Mouse (Mus musculus): ENCODE results near the gene Lin52. TPM values are rescaled to one million over a fixed set of nuclear protein-coding genes. Genes with fewer than 3 reads are reported as not detected.
"Not testable (repeated sequence)": the region's sequence is repeated elsewhere in the genome, so short reads cannot be mapped to it uniquely, and the experiment has no call there.

Lin52 gene
- polyA plus RNA-seq, 1 experiment, result 34.7 TPM

DNA sequence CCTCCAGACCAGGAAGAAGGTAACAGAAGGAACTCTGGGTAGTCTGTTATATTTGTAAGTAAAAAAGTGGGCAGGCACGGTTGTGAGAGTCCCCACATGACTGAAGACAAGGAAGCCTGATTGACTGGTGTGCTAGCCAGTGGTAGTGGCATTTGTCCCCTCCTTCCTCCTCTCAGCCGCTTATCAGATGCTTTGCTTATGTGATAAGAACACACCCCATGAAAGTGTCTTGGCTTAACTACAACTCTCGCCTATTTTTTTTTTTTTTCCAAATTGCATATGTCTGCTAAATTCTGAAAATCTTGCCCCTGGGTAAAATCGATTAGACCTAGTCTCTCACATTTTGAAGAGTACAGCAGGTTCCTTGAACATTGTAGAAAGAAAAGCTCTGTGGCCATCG, 79.2 kb downstream of the Lin52 start:
- H3K27ac ChIP-seq (ENCODE audit: insufficient read depth, low read length), result no peak overlapping the region
- no peak for TF ChIP-seq CTCF (IDR thresholded peaks at IDR 0.05; ENCODE audit: borderline replicate concordance, insufficient read depth, low read depth, low read length)
- TF ChIP-seq POLR2A (IDR thresholded peaks at IDR 0.05; ENCODE audit: borderline replicate concordance, insufficient read depth, low read length), result no peak
- H3K27me3 ChIP-seq (ENCODE audit: control insufficient read depth, insufficient read depth, low read length), result no peaks in the 10 kb centered on the region
- peaks cover 3% of the 10 kb centered on the region; the same call in 1 of the 2 replicates for H3K4me1 ChIP-seq (ENCODE audit: control insufficient read depth, insufficient read depth, low read length)
- 90% methylated on average over 5 of the region's 5 CpGs for WGBS
- DNase-seq, result no peak
- H3K4me3 ChIP-seq (replicated peaks; ENCODE audit: insufficient read depth, low read depth, low read length), result no peak overlapping the region

DNA sequence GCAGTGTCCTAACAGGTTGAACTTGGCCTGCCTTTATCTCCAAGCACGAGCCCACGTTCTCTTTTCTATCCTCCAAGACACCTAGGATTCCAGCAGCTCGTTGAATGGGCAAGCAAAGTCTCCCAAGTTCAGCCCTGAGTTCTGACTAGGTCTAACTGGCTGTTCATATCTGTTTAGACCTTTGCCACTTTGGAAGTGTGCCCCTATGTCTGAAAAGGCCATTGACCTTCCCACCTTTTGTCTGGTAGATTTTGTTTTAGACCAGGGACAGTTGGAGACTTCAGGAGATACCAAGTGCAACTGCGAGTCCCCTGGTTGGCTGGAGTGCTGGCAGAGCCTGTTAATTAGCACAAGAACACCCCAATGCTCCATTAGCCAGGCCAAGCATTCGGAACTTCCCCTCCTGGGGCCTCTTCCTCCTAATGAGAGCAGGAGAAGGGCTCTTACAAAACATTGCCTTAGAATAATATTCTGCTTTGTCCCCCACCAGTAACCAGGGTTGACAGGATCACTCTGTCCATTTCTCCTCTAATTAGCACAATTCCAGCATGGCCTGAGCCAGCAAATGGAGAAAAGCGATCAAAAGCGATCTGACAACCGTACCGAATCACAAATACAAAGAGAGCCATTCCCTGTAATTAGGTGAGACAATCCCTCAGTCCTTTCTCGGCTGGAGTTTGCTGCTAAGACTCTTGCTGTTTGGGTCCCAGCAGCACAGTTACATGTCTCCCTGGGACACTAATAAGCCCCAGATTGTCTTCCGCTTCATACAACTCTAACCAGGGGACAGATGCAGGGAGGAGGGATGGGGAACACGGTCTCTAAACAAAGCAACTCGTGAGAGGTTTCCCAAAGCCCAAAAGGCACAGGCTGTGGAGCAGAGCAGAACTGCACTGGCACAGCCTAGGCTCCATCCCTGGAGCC, 80.9 kb downstream of the Lin52 start:
- Histone ChIP-seq H3K4me1 (ENCODE audit: control insufficient read depth, insufficient read depth, low read length) (peaks cover 3% of the 10 kb centered on the region; the same call in 1 of the 2 replicates), H3K27me3 (ENCODE audit: control insufficient read depth, insufficient read depth, low read length) (no peaks in the 10 kb centered on the region), H3K27ac (ENCODE audit: insufficient read depth, low read length) (no peak overlapping the region), H3K4me3 (replicated peaks; ENCODE audit: insufficient read depth, low read depth, low read length) (no peak overlapping the region)
- TF ChIP-seq POLR2A (IDR thresholded peaks at IDR 0.05; ENCODE audit: borderline replicate concordance, insufficient read depth, low read length) (no peak), CTCF (IDR thresholded peaks at IDR 0.05; ENCODE audit: borderline replicate concordance, insufficient read depth, low read depth, low read length) (no peak)
- peak in 1 of 2 experiments; percentile 17 for DNase-seq
- 38% methylated on average over 13 of the region's 13 CpGs for WGBS

DNA sequence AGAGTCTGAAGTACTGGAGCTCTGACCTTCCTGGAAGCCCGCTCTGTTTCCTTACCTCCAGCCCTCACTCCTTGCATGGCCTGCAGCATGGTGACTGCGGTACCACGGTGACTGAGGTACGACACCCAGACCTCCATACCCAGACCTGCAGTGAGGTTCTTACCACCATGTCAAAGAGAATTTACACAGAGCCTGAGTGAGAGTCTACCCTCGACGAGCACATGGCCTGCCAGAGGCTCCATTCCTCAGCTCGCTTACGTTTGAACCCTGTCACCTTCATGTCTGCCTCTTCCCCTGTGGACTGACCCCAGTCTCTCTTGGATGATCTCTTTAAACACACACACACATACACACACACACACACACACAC, 81.6 kb downstream of the Lin52 start:
- Histone ChIP-seq H3K27me3 (ENCODE audit: control insufficient read depth, insufficient read depth, low read length) (no peaks in the 10 kb centered on the region), H3K27ac (ENCODE audit: insufficient read depth, low read length) (no peak overlapping the region), H3K4me3 (replicated peaks; ENCODE audit: insufficient read depth, low read depth, low read length) (no peak overlapping the region), H3K4me1 (ENCODE audit: control insufficient read depth, insufficient read depth, low read length) (peaks cover 3% of the 10 kb centered on the region; the same call in 1 of the 2 replicates)
- DNase-seq, result no peak
- no peak for TF ChIP-seq POLR2A (IDR thresholded peaks at IDR 0.05; ENCODE audit: borderline replicate concordance, insufficient read depth, low read length)
- no peak for TF ChIP-seq CTCF (IDR thresholded peaks at IDR 0.05; ENCODE audit: borderline replicate concordance, insufficient read depth, low read depth, low read length)
- WGBS, result 47% methylated on average over 8 of the region's 8 CpGs

DNA sequence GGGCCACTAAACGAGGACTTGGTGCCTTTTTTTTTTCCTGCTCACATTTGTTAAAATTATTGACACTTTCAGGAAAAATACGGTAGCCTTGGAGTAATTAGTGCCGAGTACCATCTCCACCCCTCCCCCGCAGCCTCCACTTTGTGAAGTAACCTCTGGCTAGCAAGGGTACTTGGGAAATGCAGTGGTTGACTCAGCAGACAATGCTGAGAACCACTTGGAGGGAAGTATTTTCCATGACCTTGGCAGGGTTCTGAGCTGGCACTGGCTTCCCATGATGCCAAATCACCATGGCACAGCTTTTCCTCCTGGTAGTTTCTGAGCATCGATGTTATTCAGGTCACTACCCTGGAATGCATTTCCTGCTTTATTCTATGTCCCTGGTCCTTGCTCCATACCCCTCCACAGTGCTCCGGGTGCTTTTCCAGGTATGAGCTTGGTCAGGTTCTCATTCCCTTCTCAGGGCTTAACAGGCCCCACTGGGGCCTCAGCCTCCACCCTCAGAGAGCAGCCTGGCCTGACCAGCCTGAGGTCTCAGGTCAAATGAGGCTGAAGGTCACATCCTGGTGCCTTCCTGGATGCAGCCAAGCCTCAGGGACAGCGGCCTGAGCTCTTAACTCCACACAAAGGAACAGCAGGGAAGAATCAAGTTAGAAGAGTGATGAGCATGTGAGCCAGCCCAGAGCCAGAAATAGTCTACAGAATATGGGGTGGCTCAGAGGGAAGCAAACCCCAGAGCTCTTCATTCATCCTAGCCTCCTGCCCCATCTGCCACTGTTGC, 82.7 kb downstream of the Lin52 start:
- TF ChIP-seq POLR2A (IDR thresholded peaks at IDR 0.05; ENCODE audit: borderline replicate concordance, insufficient read depth, low read length), result no peak
- TF ChIP-seq CTCF (IDR thresholded peaks at IDR 0.05; ENCODE audit: borderline replicate concordance, insufficient read depth, low read depth, low read length), result no peak
- Histone ChIP-seq H3K27ac (ENCODE audit: insufficient read depth, low read length) (no peak overlapping the region), H3K27me3 (ENCODE audit: control insufficient read depth, insufficient read depth, low read length) (no peaks in the 10 kb centered on the region), H3K4me1 (ENCODE audit: control insufficient read depth, insufficient read depth, low read length) (peaks cover 3% of the 10 kb centered on the region; the same call in 1 of the 2 replicates), H3K4me3 (replicated peaks; ENCODE audit: insufficient read depth, low read depth, low read length) (no peak overlapping the region)
- no peak for DNase-seq
- WGBS, result 60% methylated on average over 7 of the region's 7 CpGs

DNA sequence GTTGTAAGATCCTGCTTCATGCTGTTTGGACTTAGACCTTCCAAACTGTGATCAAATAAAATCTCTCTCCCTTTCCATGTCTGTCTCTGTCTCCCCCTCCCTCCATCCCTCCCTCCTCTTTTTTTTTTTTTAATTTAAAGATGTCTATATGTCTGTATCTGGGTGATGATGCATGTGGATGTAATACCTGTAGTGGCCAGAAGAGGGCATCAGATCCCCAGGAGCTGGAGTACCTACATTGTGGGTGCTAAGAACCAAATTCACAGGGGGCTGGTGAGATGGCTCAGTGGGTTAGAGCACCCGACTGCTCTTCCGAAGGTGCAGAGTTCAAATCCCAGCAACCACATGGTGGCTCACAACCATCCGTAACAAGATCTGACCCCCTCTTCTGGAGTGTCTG, 88.3 kb downstream of the Lin52 start:
- peak; percentile 21; the same call in 1 of the 2 replicates for TF ChIP-seq CTCF (IDR thresholded peaks at IDR 0.05; ENCODE audit: borderline replicate concordance, insufficient read depth, low read depth, low read length)
- DNase-seq; H3K27ac ChIP-seq (ENCODE audit: insufficient read depth, low read length); H3K27me3 ChIP-seq (ENCODE audit: control insufficient read depth, insufficient read depth, low read length); H3K4me3 ChIP-seq (replicated peaks; ENCODE audit: insufficient read depth, low read depth, low read length); H3K4me1 ChIP-seq (ENCODE audit: control insufficient read depth, insufficient read depth, low read length): not testable (repeated sequence)
- WGBS, result 88% methylated on average over 3 of the region's 3 CpGs

DNA sequence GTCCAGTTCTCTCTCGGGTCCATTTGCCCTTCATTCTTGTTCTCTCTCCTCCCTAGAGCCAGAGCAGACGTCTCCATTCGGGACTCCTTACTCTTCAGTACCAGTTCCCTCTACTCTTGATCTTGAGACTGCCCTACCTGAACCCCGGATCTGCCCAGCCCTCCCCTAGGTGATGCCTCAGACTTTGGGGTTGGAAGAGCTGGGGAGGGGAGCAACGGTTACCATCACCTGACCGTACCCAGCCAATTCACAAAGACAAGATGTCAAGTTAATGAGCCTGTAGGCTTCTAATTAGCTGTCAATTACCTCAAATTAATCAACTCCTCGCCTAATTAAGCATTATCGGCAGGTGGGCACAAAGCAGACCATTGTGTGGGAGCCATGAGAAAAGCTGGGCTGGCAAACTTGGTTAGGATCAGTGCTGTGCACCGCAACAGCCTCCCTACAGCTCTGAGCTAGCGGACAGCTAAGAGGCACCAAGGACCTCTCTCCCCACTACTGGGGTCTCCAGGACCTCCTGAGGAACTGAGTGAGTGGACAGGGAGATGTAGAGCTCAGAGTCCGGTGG, 90.3 kb downstream of the Lin52 start:
- H3K4me1 ChIP-seq (ENCODE audit: control insufficient read depth, insufficient read depth, low read length), result no peaks in the 10 kb centered on the region
- H3K4me3 ChIP-seq (replicated peaks; ENCODE audit: insufficient read depth, low read depth, low read length), result no peak overlapping the region
- TF ChIP-seq CTCF (IDR thresholded peaks at IDR 0.05; ENCODE audit: borderline replicate concordance, insufficient read depth, low read depth, low read length) (no peak), POLR2A (IDR thresholded peaks at IDR 0.05; ENCODE audit: borderline replicate concordance, insufficient read depth, low read length) (no peak)
- WGBS, result 54% methylated on average over 11 of the region's 11 CpGs
- H3K27ac ChIP-seq (ENCODE audit: insufficient read depth, low read length), result no peak overlapping the region
- H3K27me3 ChIP-seq (ENCODE audit: control insufficient read depth, insufficient read depth, low read length), result no peaks in the 10 kb centered on the region
- no peak for DNase-seq

DNA sequence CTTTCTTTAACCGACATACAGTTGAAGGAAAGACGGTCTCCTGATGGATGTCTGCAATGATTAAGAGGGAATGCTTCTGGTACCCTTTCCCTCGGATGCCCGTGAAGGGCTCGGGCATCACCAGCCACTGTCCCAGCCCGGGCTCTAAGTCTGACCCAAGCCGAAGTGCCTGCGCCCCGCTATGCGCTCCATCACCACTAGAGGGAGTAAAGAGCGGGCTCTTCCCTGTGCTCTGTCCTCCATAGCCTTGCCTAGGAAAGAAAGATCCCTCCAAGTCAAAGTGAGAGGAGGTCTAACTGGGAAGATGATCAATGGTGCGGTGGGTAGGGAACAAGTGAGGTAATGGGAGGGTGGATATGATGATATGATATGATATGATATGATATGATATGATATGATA, 94.8 kb downstream of the Lin52 start:
- TF ChIP-seq CTCF (IDR thresholded peaks at IDR 0.05; ENCODE audit: borderline replicate concordance, insufficient read depth, low read depth, low read length) (peak; percentile 91), POLR2A (IDR thresholded peaks at IDR 0.05; ENCODE audit: borderline replicate concordance, insufficient read depth, low read length) (no peak)
- no peaks in the 10 kb centered on the region for H3K27me3 ChIP-seq (ENCODE audit: control insufficient read depth, insufficient read depth, low read length)
- WGBS, result 5% methylated on average over 12 of the region's 12 CpGs
- H3K27ac ChIP-seq (ENCODE audit: insufficient read depth, low read length), result no peak overlapping the region
- peak; percentile 61 to 69 for DNase-seq
- H3K4me3 ChIP-seq (replicated peaks; ENCODE audit: insufficient read depth, low read depth, low read length), result no peak overlapping the region
- no peaks in the 10 kb centered on the region for H3K4me1 ChIP-seq (ENCODE audit: control insufficient read depth, insufficient read depth, low read length)

Data from cerebellum, adult 2 months (tissue).